Mouse (Mus musculus) stomach, embryonic 16.5 days (tissue): Measurements from ENCODE around the gene Gm32742. TPM values are rescaled to one million over a fixed set of nuclear protein-coding genes. Genes with fewer than 3 reads are reported as not detected.
A peak's percentile ranks its signal among the peaks of the same experiment; 100 is the strongest.
"Not testable (repeated sequence)": the region's sequence is repeated elsewhere in the genome, so short reads cannot be mapped to it uniquely, and the experiment has no call there.

Experiments
- ATAC-seq: fragments of 200-750 bp; cut with Nextera tagmentation; 2 replicates; pipeline ENCODE4 v1.8.0; 2017; ENCODE audit warnings: moderate number of reproducible peaks, moderate TSS enrichment; ENCODE audit not compliant: insufficient read depth, low FRiP score
- H3K27ac ChIP-seq: fragments of 300-500 bp; sonication (generic); 2 replicates; pipeline ENCODE4 v1.5.1; 2014; ENCODE audit warnings: low read length
- H3K27me3 ChIP-seq: fragments of 300-500 bp; sonication (generic); 2 replicates; pipeline ENCODE4 v1.6.1; 2014; ENCODE audit warnings: low read length, control low read depth, mixed read lengths; ENCODE audit not compliant: control insufficient read depth, insufficient read depth
- H3K36me3 ChIP-seq: fragments of 300-500 bp; sonication (generic); 2 replicates; pipeline ENCODE4 v1.6.1; 2014; ENCODE audit warnings: low read length; ENCODE audit not compliant: control insufficient read depth, insufficient read depth
- H3K4me1 ChIP-seq: fragments of 300-500 bp; sonication (generic); 2 replicates; pipeline ENCODE4 v1.6.1; 2014; ENCODE audit warnings: low read length, control low read depth, mixed read lengths; ENCODE audit not compliant: control insufficient read depth, insufficient read depth
- H3K4me2 ChIP-seq: fragments of 300-500 bp; sonication (generic); 2 replicates; pipeline ENCODE4 v1.6.1; 2014; ENCODE audit warnings: low read depth, low read length, mixed read lengths
- H3K4me3 ChIP-seq: fragments of 300-500 bp; sonication (generic); replicated peaks from 2 replicates; pipeline ENCODE4 v1.5.1; 2014; ENCODE audit warnings: mild to moderate bottlenecking, low read length
- H3K9ac ChIP-seq: fragments of 300-500 bp; sonication (generic); 2 replicates; pipeline ENCODE4 v1.6.1; 2014; ENCODE audit warnings: low read length
- H3K9me3 ChIP-seq: fragments of 300-500 bp; sonication (generic); replicated peaks from 2 replicates; pipeline ENCODE4 v1.6.1; 2016; ENCODE audit warnings: low read length, control low read depth; ENCODE audit not compliant: control insufficient read depth
- whole genome bisulfite sequencing: fragments of 180-500 bp; shearing (Covaris S2); extraction: QIAGEN DNeasy Blood & Tissue Kit; methylation state at CpG from one replicate; pipeline ENCODE4 v1.1.7; 2014; 5-methylcytosine and 5-hydroxymethylcytosine counted together
- polyA plus RNA-seq: library from polyadenylated mRNA; unstranded; fragments of >200 nt; fragmentation: Nextera tagmentation; extraction: Ambion mirVana; gene quantifications from 2 replicates; pipeline ENCODE4 v1.2.1, GENCODE M21; 2015

Gm32742 gene
- polyA plus RNA-seq, 1 experiment from 2014 or later = 0.06 TPM

- not testable (repeated sequence) for H3K36me3 ChIP-seq, H3K4me2 ChIP-seq, ATAC-seq, H3K9ac ChIP-seq, H3K9me3 ChIP-seq, H3K27me3 ChIP-seq, H3K4me1 ChIP-seq, H3K27ac ChIP-seq, H3K4me3 ChIP-seq
- WGBS = 74% methylated on average over 1 of the region's 1 CpGs
These were observed 25.9 kb downstream of the Gm32742 start for GRCm38 (mm10) chr9:51139401-51139800.

GRCm38 (mm10) chr9:51138301-51138700 lies 27.0 kb downstream of the Gm32742 start:
- H3K9me3 ChIP-seq = no peaks in the 10 kb centered on the region
- H3K36me3 ChIP-seq = no peaks in the 10 kb centered on the region
- no peak overlapping the region for H3K9ac ChIP-seq
- no peaks in the 10 kb centered on the region for H3K4me1 ChIP-seq
- WGBS = 74% methylated on average over 1 of the region's 1 CpGs
- no peaks in the 10 kb centered on the region for H3K27me3 ChIP-seq
- H3K27ac ChIP-seq = no peak overlapping the region
- H3K4me3 ChIP-seq = no peak overlapping the region
- no peak for ATAC-seq
- no peak overlapping the region for H3K4me2 ChIP-seq

GRCm38 (mm10) chr9:51137836-51138235 lies 27.5 kb downstream of the Gm32742 start:
- Histone ChIP-seq H3K27ac (no peak overlapping the region), H3K36me3 (no peaks in the 10 kb centered on the region), H3K9me3 (no peaks in the 10 kb centered on the region), H3K9ac (no peak overlapping the region), H3K27me3 (no peaks in the 10 kb centered on the region), H3K4me1 (no peaks in the 10 kb centered on the region), H3K4me3 (no peak overlapping the region), H3K4me2 (no peak overlapping the region)
- 85% methylated on average over 1 of the region's 1 CpGs for WGBS
- no peak for ATAC-seq

GRCm38 (mm10) chr9:51137432-51137831 lies 27.9 kb downstream of the Gm32742 start:
- H3K27me3 ChIP-seq = no peaks in the 10 kb centered on the region
- no peaks in the 10 kb centered on the region for H3K4me1 ChIP-seq
- H3K36me3 ChIP-seq = no peaks in the 10 kb centered on the region
- H3K27ac ChIP-seq = no peak overlapping the region
- no peak for ATAC-seq
- H3K4me3 ChIP-seq = no peak overlapping the region
- no peak overlapping the region for H3K9ac ChIP-seq
- no peaks in the 10 kb centered on the region for H3K9me3 ChIP-seq
- 79% methylated on average over 4 of the region's 4 CpGs for WGBS
- H3K4me2 ChIP-seq = no peak overlapping the region

GRCm38 (mm10) chr9:51136985-51137384 lies 28.3 kb downstream of the Gm32742 start:
- no peak for ATAC-seq
- no peak overlapping the region for H3K4me3 ChIP-seq
- no peaks in the 10 kb centered on the region for H3K27me3 ChIP-seq
- H3K9me3 ChIP-seq = no peaks in the 10 kb centered on the region
- H3K9ac ChIP-seq = no peak overlapping the region
- no peak overlapping the region for H3K4me2 ChIP-seq
- H3K27ac ChIP-seq = no peak overlapping the region
- 65% methylated on average over 3 of the region's 3 CpGs for WGBS
- H3K36me3 ChIP-seq = no peaks in the 10 kb centered on the region
- no peaks in the 10 kb centered on the region for H3K4me1 ChIP-seq

GRCm38 (mm10) chr9:51114767-51115166 lies 50.5 kb downstream of the Gm32742 start:
- no peaks in the 10 kb centered on the region for H3K9me3 ChIP-seq
- no peaks in the 10 kb centered on the region for H3K27me3 ChIP-seq
- 73% methylated on average over 4 of the region's 4 CpGs for WGBS
- H3K4me1 ChIP-seq = no peaks in the 10 kb centered on the region
- H3K4me2 ChIP-seq = no peak overlapping the region
- no peak overlapping the region for H3K4me3 ChIP-seq
- no peak overlapping the region for H3K27ac ChIP-seq
- no peak overlapping the region for H3K9ac ChIP-seq
- H3K36me3 ChIP-seq = no peaks in the 10 kb centered on the region
- no peak for ATAC-seq

- Histone ChIP-seq H3K27ac (no peak overlapping the region), H3K4me3 (no peak overlapping the region), H3K9ac (no peak overlapping the region), H3K9me3 (no peaks in the 10 kb centered on the region), H3K36me3 (no peaks in the 10 kb centered on the region), H3K4me2 (no peak overlapping the region), H3K27me3 (no peaks in the 10 kb centered on the region), H3K4me1 (0 out of 2 replicates have a peak, but pooled peaks cover 5% of the 10 kb centered on the region)
- WGBS = 65% methylated on average over 2 of the region's 2 CpGs
- no peak for ATAC-seq
These were observed 59.6 kb downstream of the Gm32742 start for GRCm38 (mm10) chr9:51105751-51106150.

GRCm38 (mm10) chr9:51103808-51104514 lies 61.4 kb downstream of the Gm32742 start:
- WGBS = 13% methylated on average over 30 of the region's 30 CpGs
- H3K4me1 ChIP-seq = 0 out of 2 replicates have a peak, but pooled peaks cover 5% of the 10 kb centered on the region
- H3K27me3 ChIP-seq = no peaks in the 10 kb centered on the region
- H3K4me2 ChIP-seq = peak overlapping the region; percentile 99
- H3K9me3 ChIP-seq = no peaks in the 10 kb centered on the region
- H3K27ac ChIP-seq = no peak overlapping the region
- H3K4me3 ChIP-seq = peak overlapping the region; percentile 60
- peak overlapping the region; percentile 78 for H3K9ac ChIP-seq
- peak; percentile 62; the same call in 1 of the 2 replicates for ATAC-seq
- H3K36me3 ChIP-seq = no peaks in the 10 kb centered on the region

GRCm38 (mm10) chr9:51102963-51103807 lies 62.1 kb downstream of the Gm32742 start:
- H3K4me3 ChIP-seq = peak overlapping the region; percentile 60
- H3K4me2 ChIP-seq = peak overlapping the region; percentile 99
- 3% methylated on average over 43 of the region's 44 CpGs for WGBS
- H3K27ac ChIP-seq = no peak overlapping the region
- H3K4me1 ChIP-seq = 0 out of 2 replicates have a peak, but pooled peaks cover 5% of the 10 kb centered on the region
- H3K36me3 ChIP-seq = no peaks in the 10 kb centered on the region
- no peaks in the 10 kb centered on the region for H3K27me3 ChIP-seq
- peak; percentile 58; the same call in 1 of the 2 replicates for ATAC-seq
- no peaks in the 10 kb centered on the region for H3K9me3 ChIP-seq
- H3K9ac ChIP-seq = peak overlapping the region; percentile 78
